Mouse (Mus musculus) kidney, postnatal 36 days (tissue): ENCODE results near the gene Slco3a1.

Experiments
- DNase-seq, 2 experiments: peaks; one replicate each; pipeline ENCODE4 v3.0.0; 2021 to 2022; ENCODE audit warnings: mixed read lengths in 2 of 2

The Slco3a1 gene

DNA sequence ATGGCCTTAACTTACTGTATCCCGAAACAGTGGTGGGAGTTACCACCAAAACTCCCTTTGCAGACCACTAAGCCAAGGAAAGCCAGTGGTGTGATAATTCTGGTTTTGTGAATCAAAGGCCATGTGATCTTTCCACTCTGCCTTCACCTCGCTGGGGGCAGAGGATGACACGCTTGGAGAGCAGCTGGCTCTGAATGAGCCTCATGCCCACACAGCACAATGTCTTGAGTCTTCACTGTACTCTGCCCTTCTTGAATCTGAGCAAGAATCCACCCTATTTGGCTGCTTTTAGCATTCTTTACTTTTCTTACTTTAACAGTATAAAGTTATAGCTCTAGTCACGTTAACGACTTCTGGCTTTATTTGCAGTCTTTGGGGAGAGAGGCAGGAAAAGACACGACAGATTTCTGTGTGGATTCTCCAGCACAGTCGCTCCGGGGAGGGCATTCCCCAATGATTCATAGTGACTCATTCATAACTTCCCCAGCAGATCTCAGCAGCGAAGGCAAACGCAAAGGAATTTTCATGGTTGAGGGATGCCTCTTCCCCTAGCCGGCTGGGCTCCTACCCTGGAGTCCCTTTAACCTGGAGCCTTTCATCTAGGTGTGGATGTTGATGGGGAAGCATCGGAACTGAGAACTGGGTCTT, 178.1 kb downstream of the Slco3a1 start:
- DNase-seq = peak; percentile 66 to 71

- peak; percentile 71 to 80 for DNase-seq
These were observed 179.2 kb downstream of the Slco3a1 start for GRCm38 (mm10) chr7:74375174-74375957.

DNA sequence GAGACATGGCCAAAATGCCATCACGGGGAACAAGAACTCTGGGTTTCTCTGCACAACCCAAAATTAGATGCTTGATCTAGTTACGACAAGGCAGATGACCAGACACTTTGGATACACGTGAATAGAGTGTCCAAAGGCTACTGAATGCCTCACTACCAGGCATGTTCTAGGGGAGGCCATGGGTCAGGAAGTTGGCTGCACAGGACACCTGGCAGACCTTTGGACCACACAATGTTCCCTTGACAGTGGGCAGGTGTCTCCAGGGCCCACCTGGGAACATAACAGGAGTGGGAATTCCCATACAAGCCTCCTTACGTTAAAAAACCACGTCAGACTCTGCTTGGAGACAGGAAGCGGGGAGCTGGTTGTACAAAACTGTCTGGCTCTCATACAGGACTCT, 181.5 kb downstream of the Slco3a1 start:
- peak; percentile 59 to 66 for DNase-seq

- peak in 1 of 2 experiments; percentile 32 for DNase-seq
These were observed 182.4 kb downstream of the Slco3a1 start for GRCm38 (mm10) chr7:74372141-74372582.

DNA sequence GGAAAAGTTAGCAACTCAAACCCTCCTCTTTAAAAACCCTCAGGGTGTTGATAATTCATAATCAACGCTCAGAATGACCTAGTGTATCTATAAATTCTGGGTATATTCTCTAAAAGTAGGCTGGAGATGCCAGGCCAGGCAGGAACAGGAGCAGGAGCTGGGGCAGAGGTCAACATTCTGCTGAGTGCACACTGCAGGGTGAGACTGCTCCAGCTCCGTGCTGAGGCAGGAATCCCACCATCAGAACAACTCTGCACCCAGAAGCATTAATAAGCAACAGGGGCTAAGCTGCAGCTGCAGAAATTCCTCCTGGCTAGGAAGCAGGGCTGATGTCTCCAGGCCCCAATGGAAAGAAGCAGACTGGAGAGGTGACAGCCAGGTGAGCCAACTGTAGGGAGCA, 182.9 kb downstream of the Slco3a1 start:
- peak in 1 of 2 experiments; percentile 50 for DNase-seq

GRCm38 (mm10) chr7:74371208-74371607, 183.4 kb downstream of the Slco3a1 start:
- DNase-seq = peak; percentile 61 to 68

DNA sequence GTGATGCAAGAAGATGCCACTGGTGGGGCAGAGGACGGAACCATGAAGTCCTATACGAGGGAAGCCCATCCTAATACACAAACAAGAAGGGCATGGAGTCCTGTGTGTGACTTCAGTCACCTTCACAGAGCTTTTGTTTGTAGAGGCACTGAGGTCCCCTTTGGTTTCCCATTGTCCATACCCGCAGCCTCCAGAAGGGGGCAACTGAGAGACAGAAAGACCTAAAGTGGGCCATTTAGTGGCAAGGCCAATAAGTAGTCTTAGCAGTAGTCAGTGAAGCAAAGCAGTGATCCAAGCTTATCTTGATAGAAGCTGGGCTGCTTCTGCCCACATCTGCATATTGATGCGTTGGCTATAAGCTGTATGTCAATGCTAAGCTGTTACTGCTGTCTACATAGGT, 184.9 kb downstream of the Slco3a1 start:
- peak; percentile 29 to 71 for DNase-seq

DNA sequence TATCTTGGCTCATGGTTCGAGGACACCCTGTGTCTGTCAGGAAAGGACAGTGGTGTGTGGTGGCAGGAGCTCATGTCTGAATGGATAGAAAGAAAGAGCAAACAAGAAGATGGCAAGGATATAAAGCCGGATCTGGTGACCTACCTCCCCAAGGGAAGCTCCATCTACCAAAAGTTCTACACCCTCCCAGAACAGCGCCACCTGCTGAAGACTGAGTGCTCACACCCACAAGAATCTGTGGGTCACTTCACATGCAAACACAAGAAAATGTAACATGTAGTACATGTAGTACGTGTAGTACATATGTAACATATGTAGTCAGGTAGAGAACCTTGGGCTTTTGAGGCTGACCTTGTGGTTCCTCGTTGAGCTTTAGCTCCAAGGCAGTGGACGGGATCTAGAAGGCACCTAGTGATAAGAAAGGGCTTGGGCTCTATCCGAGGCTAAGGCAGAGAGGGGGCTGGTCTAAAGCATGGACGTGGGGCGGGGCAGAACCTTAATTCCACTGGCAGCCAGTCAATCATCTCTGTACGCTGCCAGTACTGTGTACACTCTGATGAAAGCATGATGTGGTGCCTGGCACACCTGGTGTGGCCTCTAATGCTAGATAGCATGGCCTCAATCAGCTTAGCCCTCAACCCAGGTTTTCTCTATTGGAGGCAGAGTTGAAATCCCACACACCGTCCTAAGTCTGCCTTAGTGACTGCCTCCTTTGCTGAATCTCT, 186.2 kb downstream of the Slco3a1 start:
- peak in 1 of 2 experiments; percentile 39 for DNase-seq

GRCm38 (mm10) chr7:74367350-74367749, 187.2 kb downstream of the Slco3a1 start:
- DNase-seq = peak; percentile 56 to 80

DNA sequence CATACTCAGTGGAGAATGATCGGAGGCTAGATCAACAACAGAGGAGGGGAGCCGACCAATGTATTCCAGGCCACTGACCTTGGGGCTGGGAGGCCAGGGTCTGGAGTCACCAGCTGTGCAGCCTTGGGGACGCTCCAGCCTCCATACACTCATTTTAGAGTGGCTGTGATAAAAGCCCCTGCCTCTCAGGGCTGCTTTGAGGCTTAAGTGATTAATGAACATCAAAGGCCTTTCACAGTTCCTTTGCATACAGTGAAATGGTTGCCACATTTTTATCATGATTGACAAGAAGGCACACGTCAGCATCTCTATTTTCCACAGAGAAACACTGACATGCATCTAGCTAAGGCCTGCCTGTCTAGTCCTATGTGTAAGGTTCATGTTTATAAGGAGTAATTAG, 189.0 kb downstream of the Slco3a1 start:
- no peak for DNase-seq

GRCm38 (mm10) chr7:74364956-74365355, 189.6 kb downstream of the Slco3a1 start:
- no peak for DNase-seq

- peak in 1 of 2 experiments; percentile 67 for DNase-seq
These were observed 191.1 kb downstream of the Slco3a1 start for GRCm38 (mm10) chr7:74363440-74363839.

DNA sequence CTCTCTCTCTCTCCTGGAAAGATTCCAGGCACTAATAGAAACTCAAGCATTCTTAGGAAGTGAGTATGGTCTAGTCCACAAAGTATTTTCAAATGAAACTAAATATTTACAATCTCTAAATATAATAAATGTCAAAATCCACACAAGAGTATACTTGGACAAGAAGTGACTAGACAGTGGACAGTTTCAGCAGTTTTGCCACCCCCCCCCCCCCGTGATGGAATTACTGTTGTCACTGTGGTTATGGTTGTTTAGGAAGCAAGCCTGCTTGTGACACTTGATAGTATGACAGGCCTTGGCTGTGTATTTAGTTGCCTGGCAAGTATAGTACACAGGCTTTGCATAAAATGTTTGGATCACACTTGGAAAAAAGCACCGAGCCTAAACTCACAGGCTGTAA, 192.9 kb downstream of the Slco3a1 start:
- DNase-seq = no peak

DNA sequence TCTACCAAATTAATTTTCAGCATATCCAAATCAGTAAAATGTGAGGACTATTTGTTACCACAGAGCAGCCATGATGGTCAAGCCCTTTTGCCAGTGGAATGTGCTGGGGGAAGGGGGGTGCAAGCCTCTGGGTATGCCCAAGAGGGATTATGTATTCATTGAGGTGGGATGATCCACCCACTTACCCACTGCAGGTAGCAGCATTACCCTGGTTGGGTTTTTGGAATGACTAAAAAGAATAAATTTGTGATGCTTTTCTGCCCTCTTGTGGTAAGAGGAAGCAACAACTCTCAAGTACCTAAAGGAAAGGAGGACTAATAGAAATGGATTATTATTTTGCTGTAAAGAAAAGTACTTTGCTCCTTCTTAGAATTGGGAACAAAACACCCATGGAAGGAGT, 197.6 kb downstream of the Slco3a1 start:
- no peak for DNase-seq

DNA sequence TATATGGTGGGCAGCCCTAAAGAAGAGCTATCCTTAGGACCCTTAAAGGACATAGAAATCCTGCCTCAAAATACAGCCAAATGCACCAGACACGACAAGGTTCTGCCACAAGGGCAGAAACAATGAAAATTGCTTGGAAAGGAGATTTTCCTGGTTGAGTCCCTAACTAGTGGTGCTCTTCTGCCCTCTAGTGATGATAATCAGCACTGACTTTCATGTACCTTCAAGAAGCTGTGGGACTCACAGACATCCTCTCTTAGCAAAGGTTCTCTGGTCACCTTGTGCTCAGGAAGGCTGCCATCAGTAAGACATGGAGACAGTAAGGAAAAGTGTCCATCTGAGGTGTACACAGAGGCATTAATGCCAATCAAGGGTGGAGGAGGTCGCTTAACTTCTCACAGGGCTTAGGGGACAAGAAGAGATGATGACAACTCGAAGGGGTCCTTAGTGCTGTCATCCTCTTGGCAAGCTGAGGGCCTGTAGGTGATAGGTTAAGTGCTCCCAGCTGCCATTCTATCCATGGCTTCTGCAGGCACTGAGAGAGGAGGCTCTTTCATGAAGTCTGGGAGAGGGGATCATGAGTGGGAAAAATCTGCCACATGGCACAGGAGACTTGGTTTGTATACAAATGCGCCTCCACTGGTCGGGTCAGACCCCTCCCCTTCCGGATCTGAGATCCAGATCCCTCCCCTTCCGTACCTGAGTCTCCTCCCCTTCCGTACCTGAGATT, 199.9 kb downstream of the Slco3a1 start:
- peak; percentile 32 to 41 for DNase-seq

GRCm38 (mm10) chr7:74353707-74354468, 200.7 kb downstream of the Slco3a1 start:
- no peak for DNase-seq

DNA sequence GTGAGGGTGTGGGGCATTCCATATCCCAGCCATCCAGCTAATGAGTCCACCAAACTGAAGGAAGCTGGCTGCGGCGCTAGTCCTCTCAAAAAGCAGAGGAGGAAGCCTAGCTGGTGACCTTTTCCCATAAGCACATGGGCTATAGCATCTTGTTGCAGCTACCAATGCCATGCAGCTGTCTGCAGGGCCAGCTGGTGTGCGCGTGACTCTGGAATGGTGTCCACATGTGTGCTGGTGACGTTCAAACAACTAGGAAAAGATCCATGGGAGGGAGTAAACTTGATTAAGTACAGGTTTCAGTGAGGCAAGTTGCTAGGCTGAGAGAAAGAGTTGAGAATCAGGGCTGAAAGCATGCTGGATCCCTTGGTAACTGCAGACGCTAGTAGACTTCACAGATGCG, 201.3 kb downstream of the Slco3a1 start:
- no peak for DNase-seq

DNA sequence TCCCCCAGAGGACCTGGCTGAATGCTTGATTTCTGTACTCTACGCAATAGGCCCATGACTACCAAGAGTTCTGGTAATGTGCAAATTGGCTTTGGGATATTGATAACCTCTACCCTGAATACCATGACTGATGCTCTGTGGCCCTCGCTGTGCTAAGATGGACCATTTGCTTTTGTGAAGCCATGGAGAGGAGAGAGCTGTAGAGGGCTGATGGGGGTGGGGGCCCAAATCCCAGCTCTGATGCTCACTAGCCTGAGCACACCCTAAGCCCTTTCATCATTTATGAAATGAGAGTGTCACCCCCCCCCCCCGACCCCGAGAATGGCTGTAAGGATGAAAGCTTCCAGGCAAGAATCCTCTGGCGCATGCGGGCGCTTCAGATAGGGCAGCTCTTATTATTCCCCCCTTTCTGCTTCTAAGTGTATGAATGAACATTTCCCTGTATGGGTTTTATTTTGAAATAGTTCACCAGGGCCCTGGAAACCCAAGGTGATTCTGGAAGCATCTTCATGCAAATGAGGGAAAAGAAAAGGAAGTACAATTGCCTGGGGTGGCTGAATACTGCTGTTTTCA, 206.2 kb downstream of the Slco3a1 start:
- DNase-seq = no peak

DNA sequence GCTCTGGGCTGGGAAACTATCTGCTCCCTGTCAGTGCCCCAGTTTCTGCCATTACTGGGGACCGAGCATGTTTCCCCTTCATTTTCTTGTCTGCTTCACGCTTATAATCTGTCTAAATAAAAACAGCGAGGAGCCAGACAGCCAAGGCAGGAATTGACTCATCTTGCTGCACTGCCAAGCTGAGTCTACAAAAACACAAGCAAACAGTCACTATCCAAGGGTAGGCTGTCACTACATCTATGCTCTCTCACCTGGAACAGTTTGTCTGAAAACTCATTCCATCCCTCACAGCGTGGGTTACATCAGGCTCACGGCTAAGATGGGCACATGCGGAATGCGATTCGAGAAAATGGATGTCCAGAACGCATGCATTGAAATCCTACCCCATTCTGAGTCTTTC, 207.6 kb downstream of the Slco3a1 start:
- no peak for DNase-seq

DNA sequence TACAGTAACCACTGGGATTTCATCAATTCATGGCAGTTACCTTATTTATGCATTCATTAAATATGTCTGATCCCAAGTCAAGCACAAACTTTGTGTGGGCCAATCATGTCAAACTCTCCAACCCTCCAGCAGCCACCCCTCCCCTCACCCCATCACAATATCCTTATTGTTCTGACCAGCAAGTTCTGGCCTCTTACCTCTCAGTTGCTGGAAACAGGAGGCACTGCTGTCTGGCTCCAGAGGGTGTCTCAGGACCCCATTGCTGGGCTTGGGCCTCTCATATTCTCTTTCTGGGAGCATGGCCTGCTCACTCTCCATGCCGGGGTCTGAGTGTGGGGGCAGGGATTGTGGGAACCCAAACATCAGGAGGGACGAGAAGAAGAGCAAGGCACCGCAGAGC, 208.1 kb downstream of the Slco3a1 start:
- no peak for DNase-seq

GRCm38 (mm10) chr7:74341149-74341805, 213.3 kb downstream of the Slco3a1 start:
- DNase-seq = no peak
